Mouse (Mus musculus): ENCODE data around the gene Cdon. TPM values are rescaled to one million over a fixed set of nuclear protein-coding genes. Genes with fewer than 3 reads are reported as not detected.

The Cdon gene
- polyA plus RNA-seq, 1 experiment: 49.9 TPM

GRCm38 (mm10) chr9:35513900-35514299 is 93.0 kb downstream of the Cdon start:
- Histone ChIP-seq H3K4me2 (ENCODE audit: low read depth) (no peak overlapping the region), H3K4me3 (no peak overlapping the region), H3K36me3 (ENCODE audit: control insufficient read depth, insufficient read depth) (no peaks in the 10 kb centered on the region), H3ac (ENCODE audit: control insufficient read depth, insufficient read length) (no peak overlapping the region), H3K27me3 (ENCODE audit: control insufficient read depth, insufficient read depth, insufficient read length) (no peaks in the 10 kb centered on the region), H3K79me2 (ENCODE audit: control insufficient read depth, insufficient read depth) (no peaks in the 10 kb centered on the region)
- TF ChIP-seq POLR2A (IDR thresholded peaks at IDR 0.05; ENCODE audit: insufficient read length, low read depth): no peak
- no peak for TF ChIP-seq E2F4 (IDR thresholded peaks at IDR 0.05; ENCODE audit: insufficient read depth)
- no peak for TF ChIP-seq MAX (IDR thresholded peaks at IDR 0.05; ENCODE audit: low read depth)
- no peak for TF ChIP-seq SRF (IDR thresholded peaks at IDR 0.05; ENCODE audit: control insufficient read depth, insufficient read length, low read depth)
- no peak for TF ChIP-seq USF1 (IDR thresholded peaks at IDR 0.05; ENCODE audit: low read depth)
- TF ChIP-seq CEBPB (IDR thresholded peaks at IDR 0.05; ENCODE audit: insufficient read depth, poor library complexity, severe bottlenecking): no peak
- no peak for TF ChIP-seq POLR2AphosphoS2 (IDR thresholded peaks at IDR 0.05; ENCODE audit: insufficient read length, low read depth)
- TF ChIP-seq TCF12 (IDR thresholded peaks at IDR 0.05; ENCODE audit: insufficient read depth, poor library complexity, severe bottlenecking): no peak
- TF ChIP-seq MYOD1 (IDR thresholded peaks at IDR 0.05; ENCODE audit: control insufficient read depth in 1 of 3, insufficient read length in 2 of 3, low read depth in 2 of 3): no peak
- TF ChIP-seq TCF3 (IDR thresholded peaks at IDR 0.05; ENCODE audit: insufficient read length, low read depth): no peak
- TF ChIP-seq REST (IDR thresholded peaks at IDR 0.05; ENCODE audit: insufficient read depth, insufficient read length): no peak
- TF ChIP-seq MYOG (IDR thresholded peaks at IDR 0.05; ENCODE audit: control insufficient read depth in 1 of 3, insufficient read depth in 1 of 3, insufficient read length in 2 of 3, low read depth in 2 of 3): no peak

- TF ChIP-seq MYOG (IDR thresholded peaks at IDR 0.05; ENCODE audit: control insufficient read depth in 1 of 3, insufficient read depth in 1 of 3, insufficient read length in 2 of 3, low read depth in 2 of 3): no peak
- TF ChIP-seq POLR2A (IDR thresholded peaks at IDR 0.05; ENCODE audit: insufficient read length, low read depth): no peak
- TF ChIP-seq SRF (IDR thresholded peaks at IDR 0.05; ENCODE audit: control insufficient read depth, insufficient read length, low read depth): no peak
- no peak for TF ChIP-seq TCF12 (IDR thresholded peaks at IDR 0.05; ENCODE audit: insufficient read depth, poor library complexity, severe bottlenecking)
- TF ChIP-seq POLR2AphosphoS2 (IDR thresholded peaks at IDR 0.05; ENCODE audit: insufficient read length, low read depth): no peak
- no peak for TF ChIP-seq MYOD1 (IDR thresholded peaks at IDR 0.05; ENCODE audit: control insufficient read depth in 1 of 3, insufficient read length in 2 of 3, low read depth in 2 of 3)
- TF ChIP-seq MAX (IDR thresholded peaks at IDR 0.05; ENCODE audit: low read depth): no peak
- TF ChIP-seq CEBPB (IDR thresholded peaks at IDR 0.05; ENCODE audit: insufficient read depth, poor library complexity, severe bottlenecking): no peak
- TF ChIP-seq E2F4 (IDR thresholded peaks at IDR 0.05; ENCODE audit: insufficient read depth): no peak
- TF ChIP-seq REST (IDR thresholded peaks at IDR 0.05; ENCODE audit: insufficient read depth, insufficient read length): no peak
- TF ChIP-seq TCF3 (IDR thresholded peaks at IDR 0.05; ENCODE audit: insufficient read length, low read depth): no peak
- no peak for TF ChIP-seq USF1 (IDR thresholded peaks at IDR 0.05; ENCODE audit: low read depth)
- no peak overlapping the region for H3ac ChIP-seq (ENCODE audit: control insufficient read depth, insufficient read length)
- no peak overlapping the region for H3K4me2 ChIP-seq (ENCODE audit: low read depth)
Measured at GRCm38 (mm10) chr9:35516182-35516581, 95.3 kb downstream of the Cdon start.

GRCm38 (mm10) chr9:35516711-35517110 is 95.8 kb downstream of the Cdon start:
- TF ChIP-seq SRF (IDR thresholded peaks at IDR 0.05; ENCODE audit: control insufficient read depth, insufficient read length, low read depth) (no peak), E2F4 (IDR thresholded peaks at IDR 0.05; ENCODE audit: insufficient read depth) (no peak), MYOD1 (IDR thresholded peaks at IDR 0.05; ENCODE audit: control insufficient read depth in 1 of 3, insufficient read length in 2 of 3, low read depth in 2 of 3) (no peak), MYOG (IDR thresholded peaks at IDR 0.05; ENCODE audit: control insufficient read depth in 1 of 3, insufficient read depth in 1 of 3, insufficient read length in 2 of 3, low read depth in 2 of 3) (no peak), POLR2A (IDR thresholded peaks at IDR 0.05; ENCODE audit: insufficient read length, low read depth) (no peak), REST (IDR thresholded peaks at IDR 0.05; ENCODE audit: insufficient read depth, insufficient read length) (no peak), POLR2AphosphoS2 (IDR thresholded peaks at IDR 0.05; ENCODE audit: insufficient read length, low read depth) (no peak), TCF12 (IDR thresholded peaks at IDR 0.05; ENCODE audit: insufficient read depth, poor library complexity, severe bottlenecking) (no peak), MAX (IDR thresholded peaks at IDR 0.05; ENCODE audit: low read depth) (no peak), TCF3 (IDR thresholded peaks at IDR 0.05; ENCODE audit: insufficient read length, low read depth) (no peak), CEBPB (IDR thresholded peaks at IDR 0.05; ENCODE audit: insufficient read depth, poor library complexity, severe bottlenecking) (no peak), USF1 (IDR thresholded peaks at IDR 0.05; ENCODE audit: low read depth) (no peak)
- Histone ChIP-seq H3ac (ENCODE audit: control insufficient read depth, insufficient read length) (no peak overlapping the region), H3K27me3 (ENCODE audit: control insufficient read depth, insufficient read depth, insufficient read length) (no peaks in the 10 kb centered on the region), H3K36me3 (ENCODE audit: control insufficient read depth, insufficient read depth) (no peaks in the 10 kb centered on the region), H3K4me2 (ENCODE audit: low read depth) (no peak overlapping the region), H3K79me2 (ENCODE audit: control insufficient read depth, insufficient read depth) (no peaks in the 10 kb centered on the region), H3K4me3 (no peak overlapping the region)

More at GRCm38 (mm10) chr9:35516182-35516581, 95.3 kb downstream of the Cdon start:
- no peaks in the 10 kb centered on the region for H3K79me2 ChIP-seq (ENCODE audit: control insufficient read depth, insufficient read depth)
- H3K27me3 ChIP-seq (ENCODE audit: control insufficient read depth, insufficient read depth, insufficient read length): no peaks in the 10 kb centered on the region
- H3K36me3 ChIP-seq (ENCODE audit: control insufficient read depth, insufficient read depth): no peaks in the 10 kb centered on the region
- H3K4me3 ChIP-seq: no peak overlapping the region

- no peak within 1 kb of the TSS for H3K4me3 ChIP-seq
- no peak within 1 kb of the TSS for H3K4me2 ChIP-seq (ENCODE audit: low read depth)
- TF ChIP-seq SRF (IDR thresholded peaks at IDR 0.05; ENCODE audit: control insufficient read depth, insufficient read length, low read depth): no peak
- TF ChIP-seq REST (IDR thresholded peaks at IDR 0.05; ENCODE audit: insufficient read depth, insufficient read length): no peak
- no peaks in the 10 kb centered on the region for H3K36me3 ChIP-seq (ENCODE audit: control insufficient read depth, insufficient read depth)
- no peaks in the 10 kb centered on the region for H3K79me2 ChIP-seq (ENCODE audit: control insufficient read depth, insufficient read depth)
- H3K27me3 ChIP-seq (ENCODE audit: control insufficient read depth, insufficient read depth, insufficient read length): no peaks in the 10 kb centered on the region
- no peak within 1 kb of the TSS for H3ac ChIP-seq (ENCODE audit: control insufficient read depth, insufficient read length)
Measured at GRCm38 (mm10) chr9:35518169-35518568, 97.2 kb downstream of the Cdon start, which contains the start of gene Gm1113. TSS of gene Gm1113 (minus strand) at chr9:35518269.
